Mouse (Mus musculus) central nervous system, embryonic 14 days (tissue): ENCODE results near the gene Nme3. TPM values are rescaled to one million over a fixed set of nuclear protein-coding genes. Genes with fewer than 3 reads are reported as not detected.

Experiments
- polyA plus RNA-seq: library from polyadenylated mRNA; depleted of rRNA; stranded (reverse); fragments of >200 nt; gene quantifications from 2 replicates; pipeline ENCODE4 v1.2.3, GENCODE M21; 2012; rRNA removed

The Nme3 gene
- 77.0 and 84.1 TPM in 2 replicates for polyA plus RNA-seq

GRCm38 (mm10) chr17:24896241-24896992, at the start of gene Nme3:
TSS of gene Nme3 (plus strand) at chr17:24896500.

GRCm38 (mm10) chr17:24850065-24850772, 46.1 kb upstream of the Nme3 start, which contains the start of gene Fahd1:
TSS of gene Fahd1 (minus strand) at chr17:24850364.

GRCm38 (mm10) chr17:24865776-24866175, 30.5 kb upstream of the Nme3 start, which contains the start of gene Igfals:
TSS of gene Igfals (plus strand) at chr17:24865997.

GRCm38 (mm10) chr17:24886134-24886931, 10.0 kb upstream of the Nme3 start, which contains the start of the genes Nubp2 and Spsb3:
TSS of gene Nubp2 (minus strand) at chr17:24886349.
TSS of gene Spsb3 (plus strand) at chr17:24886643.

GRCm38 (mm10) chr17:24894995-24895547, 1.2 kb upstream of the Nme3 start, which contains the start of the genes Eme2 and Mrps34:
TSS of gene Eme2 (minus strand) at chr17:24895087.
TSS of gene Mrps34 (plus strand) at chr17:24895116.

GRCm38 (mm10) chr17:24936259-24937237, 40.2 kb downstream of the Nme3 start, which contains the start of gene Mapk8ip3:
TSS of gene Mapk8ip3 (minus strand) at chr17:24936977.

Other genes starting within 250 kb of the Nme3 start
- gene Slc9a3r2, start 246.2 kb upstream of the Nme3 start, polyA plus RNA-seq = 27.3 and 36.1 TPM in 2 replicates
- 0.16 and 0.29 TPM in 2 replicates for gene Npw, start 238.0 kb upstream of the Nme3 start, polyA plus RNA-seq
- gene Zfp598, start 226.8 kb upstream of the Nme3 start, polyA plus RNA-seq = 85.5 and 87.5 TPM in 2 replicates
- gene Syngr3, start 206.5 kb upstream of the Nme3 start, polyA plus RNA-seq = 58.6 and 60.6 TPM in 2 replicates
- gene Gfer, start 200.3 kb upstream of the Nme3 start, polyA plus RNA-seq = 31.7 and 33.2 TPM in 2 replicates
- gene Noxo1, start 200.3 kb upstream of the Nme3 start, polyA plus RNA-seq = 9.5 and 9.7 TPM in 2 replicates
- gene Tbl3, start 188.8 kb upstream of the Nme3 start, polyA plus RNA-seq = 71.6 and 77.7 TPM in 2 replicates
- 0.36 TPM in 2 replicates for gene Rnf151, start 178.4 kb upstream of the Nme3 start, polyA plus RNA-seq
- gene Rps2, start 178.4 kb upstream of the Nme3 start, polyA plus RNA-seq = 1,943 and 2,057 TPM in 2 replicates
- 219 and 243 TPM in 2 replicates for gene Ndufb10, start 172.0 kb upstream of the Nme3 start, polyA plus RNA-seq
- gene Rpl3l, start 168.7 kb upstream of the Nme3 start, polyA plus RNA-seq = 0.08 and 0.10 TPM in 2 replicates
- 36.8 and 38.8 TPM in 2 replicates for gene Msrb1, start 159.9 kb upstream of the Nme3 start, polyA plus RNA-seq
- 0.28 and 1.5 TPM in 2 replicates for gene Hs3st6, start 143.5 kb upstream of the Nme3 start, polyA plus RNA-seq
- not detected in 2 replicates for gene Meiob, start 92.2 kb upstream of the Nme3 start, polyA plus RNA-seq
- 34.3 and 35.3 TPM in 2 replicates for gene Hagh, start 56.4 kb upstream of the Nme3 start, polyA plus RNA-seq
- 16.0 and 16.6 TPM in 2 replicates for gene Fahd1, start 46.1 kb upstream of the Nme3 start, polyA plus RNA-seq
- 0.05 and 0.13 TPM in 2 replicates for gene Igfals, start 30.5 kb upstream of the Nme3 start, polyA plus RNA-seq
- 32.7 and 32.9 TPM in 2 replicates for gene Nubp2, start 10.2 kb upstream of the Nme3 start, polyA plus RNA-seq
- 79.6 and 81.9 TPM in 2 replicates for gene Spsb3, start 9.9 kb upstream of the Nme3 start, polyA plus RNA-seq
- 39.1 and 48.1 TPM in 2 replicates for gene Eme2, start 1.4 kb upstream of the Nme3 start, polyA plus RNA-seq
- gene Mrps34, start 1.4 kb upstream of the Nme3 start, polyA plus RNA-seq = 107 and 108 TPM in 2 replicates
- 193 and 206 TPM in 2 replicates for gene Mapk8ip3, start 40.5 kb downstream of the Nme3 start, polyA plus RNA-seq
- gene Jpt2, start 64.2 kb downstream of the Nme3 start, polyA plus RNA-seq = 72.1 and 74.9 TPM in 2 replicates
- gene Cramp1l, start 119.3 kb downstream of the Nme3 start, polyA plus RNA-seq = 31.5 and 32.5 TPM in 2 replicates
- 21.0 and 22.9 TPM in 2 replicates for gene Ift140, start 119.6 kb downstream of the Nme3 start, polyA plus RNA-seq
- gene Tmem204, start 187.1 kb downstream of the Nme3 start, polyA plus RNA-seq = 7.2 and 7.5 TPM in 2 replicates
- gene Telo2, start 219.5 kb downstream of the Nme3 start, polyA plus RNA-seq = 35.8 and 39.1 TPM in 2 replicates
- gene Ptx4, start 224.3 kb downstream of the Nme3 start, polyA plus RNA-seq = 0.21 TPM in 1 of 2 replicates, not detected in the other
- 37.8 and 40.8 TPM in 2 replicates for gene Clcn7, start 236.9 kb downstream of the Nme3 start, polyA plus RNA-seq